Mouse (Mus musculus) intestine, embryonic 16.5 days (tissue): ENCODE data around the gene 0610010K14Rik. TPM values are rescaled to one million over a fixed set of nuclear protein-coding genes. Genes with fewer than 3 reads are reported as not detected.
A peak's percentile ranks its signal among the peaks of the same experiment; 100 is the strongest.

Experiments used
- ATAC-seq: fragments of 200-750 bp; cut with Nextera tagmentation; 2 replicates; pipeline ENCODE4 v1.8.0; 2017; ENCODE audit warnings: moderate TSS enrichment, moderate library complexity
- H3K27ac ChIP-seq: fragments of 300-500 bp; sonication (generic); 2 replicates; pipeline ENCODE4 v1.5.1; 2014; ENCODE audit warnings: mild to moderate bottlenecking, low read length
- H3K27me3 ChIP-seq: fragments of 300-500 bp; sonication (generic); replicated peaks from 2 replicates; pipeline ENCODE4 v1.6.1; 2014; ENCODE audit warnings: low read length, control low read depth, mixed read lengths; ENCODE audit not compliant: control insufficient read depth, insufficient read depth
- H3K36me3 ChIP-seq: fragments of 300-500 bp; sonication (generic); 2 replicates; pipeline ENCODE4 v1.6.1; 2014; ENCODE audit warnings: low read length, control low read depth; ENCODE audit not compliant: control insufficient read depth, insufficient read depth
- H3K4me1 ChIP-seq: fragments of 300-500 bp; sonication (generic); 2 replicates; pipeline ENCODE4 v1.6.1; 2014; ENCODE audit warnings: low read length, control low read depth, mixed read lengths; ENCODE audit not compliant: control insufficient read depth, insufficient read depth
- H3K4me2 ChIP-seq: fragments of 300-500 bp; sonication (generic); 2 replicates; pipeline ENCODE4 v1.6.1; 2014; ENCODE audit warnings: low read depth, low read length, control low read depth
- H3K4me3 ChIP-seq: fragments of 300-500 bp; sonication (generic); 2 replicates; pipeline ENCODE4 v1.5.1; 2014; ENCODE audit warnings: mild to moderate bottlenecking, low read length
- H3K9ac ChIP-seq: fragments of 300-500 bp; sonication (generic); 2 replicates; pipeline ENCODE4 v1.6.1; 2014; ENCODE audit warnings: low read depth, low read length
- H3K9me3 ChIP-seq: fragments of 300-500 bp; sonication (generic); 2 replicates; pipeline ENCODE4 v1.6.1; 2016; ENCODE audit warnings: low read length, control low read depth; ENCODE audit not compliant: control insufficient read depth
- WGBS: fragments of 180-500 bp; shearing (Covaris S2); extraction: QIAGEN DNeasy Blood & Tissue Kit; methylation state at CpG from one replicate; pipeline ENCODE4 v1.1.7; 2014; 5-methylcytosine and 5-hydroxymethylcytosine counted together
- polyA plus RNA-seq: library from polyadenylated mRNA; unstranded; fragments of >200 nt; fragmentation: Nextera tagmentation; extraction: Ambion mirVana; gene quantifications from 2 replicates; pipeline ENCODE4 v1.2.1, GENCODE M21; 2015

0610010K14Rik gene
- polyA plus RNA-seq, 1 experiment from 2014 or later = 129 TPM

DNA sequence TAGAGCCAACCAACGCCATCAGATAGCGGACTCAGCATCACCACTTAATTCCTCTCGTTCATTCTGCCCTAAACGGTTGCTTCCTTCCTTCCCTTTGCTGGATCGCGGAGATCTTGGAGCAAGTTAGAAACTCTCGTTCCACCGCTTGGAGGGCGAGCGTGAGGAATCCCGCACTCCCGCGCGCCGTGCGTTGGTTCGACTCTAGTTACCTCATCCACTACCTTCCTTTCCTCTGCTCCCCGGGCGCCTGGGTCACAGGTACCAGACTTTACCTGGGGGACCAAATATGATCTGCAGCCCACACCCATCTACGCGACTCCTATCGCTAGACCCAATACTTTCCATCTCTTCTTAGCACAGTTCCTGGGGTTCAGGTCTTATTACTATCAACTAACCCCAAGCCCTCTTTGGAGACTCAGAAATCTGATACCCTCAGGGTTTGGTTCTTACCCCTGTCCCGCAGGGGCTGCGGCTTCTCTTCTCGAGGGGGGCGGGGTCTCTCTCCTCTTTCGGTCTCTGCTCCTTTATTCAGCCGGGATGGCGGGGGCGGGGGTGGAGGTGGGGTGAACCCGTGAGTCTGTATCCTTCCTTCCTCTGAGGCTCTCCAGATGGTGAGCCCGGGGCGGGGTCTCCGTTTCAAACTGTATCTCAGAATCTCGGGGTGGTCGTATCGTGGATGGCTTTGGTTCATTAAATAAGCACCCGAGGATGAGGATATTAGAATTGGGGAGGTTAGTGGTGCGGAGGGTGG is 8.3 kb downstream of the 0610010K14Rik start, which contains the start of gene Bcl6b:
Gene Bcl6b, minus strand, starts transcription at position 539 of the 751 bp plus-strand sequence.
- Histone ChIP-seq H3K4me2 (peak within 1 kb of the TSS; percentile 70), H3K27me3 (peaks cover 19% of the 10 kb centered on the region; the same call in 1 of the 2 replicates), H3K36me3 (no peaks in the 10 kb centered on the region), H3K4me3 (peak within 1 kb of the TSS; percentile 49), H3K9ac (peak within 1 kb of the TSS; percentile 60), H3K27ac (peak within 1 kb of the TSS; percentile 59), H3K4me1 (peaks cover 35% of the 10 kb centered on the region), H3K9me3 (no peaks in the 10 kb centered on the region)
- no peak for ATAC-seq
- 2% methylated on average over 39 of the region's 39 CpGs for WGBS

GRCm38 (mm10) chr11:70228828-70229227 is 8.9 kb downstream of the 0610010K14Rik start:
- H3K4me1 ChIP-seq = peaks cover 35% of the 10 kb centered on the region
- H3K4me3 ChIP-seq = peak overlapping the region; percentile 49
- peak overlapping the region; percentile 49 for H3K27ac ChIP-seq
- peak overlapping the region; percentile 60; the same call in 1 of the 2 replicates for H3K9ac ChIP-seq
- no peaks in the 10 kb centered on the region for H3K9me3 ChIP-seq
- H3K27me3 ChIP-seq = peaks cover 19% of the 10 kb centered on the region; the same call in 1 of the 2 replicates
- no peaks in the 10 kb centered on the region for H3K36me3 ChIP-seq
- peak overlapping the region; percentile 70 for H3K4me2 ChIP-seq
- WGBS = 1% methylated on average over 19 of the region's 19 CpGs
- peak; percentile 45 for ATAC-seq

GRCm38 (mm10) chr11:70227661-70228245 is 10.0 kb downstream of the 0610010K14Rik start:
- H3K36me3 ChIP-seq = no peaks in the 10 kb centered on the region
- no peak for ATAC-seq
- H3K27me3 ChIP-seq = peaks cover 19% of the 10 kb centered on the region; the same call in 1 of the 2 replicates
- WGBS = 76% methylated on average over 4 of the region's 4 CpGs
- H3K4me2 ChIP-seq = peak overlapping the region; percentile 70
- H3K9ac ChIP-seq = no peak overlapping the region
- no peak overlapping the region; the same call in 1 of the 2 replicates for H3K27ac ChIP-seq
- no peaks in the 10 kb centered on the region for H3K9me3 ChIP-seq
- H3K4me3 ChIP-seq = peak overlapping the region; percentile 49
- peaks cover 37% of the 10 kb centered on the region for H3K4me1 ChIP-seq

DNA sequence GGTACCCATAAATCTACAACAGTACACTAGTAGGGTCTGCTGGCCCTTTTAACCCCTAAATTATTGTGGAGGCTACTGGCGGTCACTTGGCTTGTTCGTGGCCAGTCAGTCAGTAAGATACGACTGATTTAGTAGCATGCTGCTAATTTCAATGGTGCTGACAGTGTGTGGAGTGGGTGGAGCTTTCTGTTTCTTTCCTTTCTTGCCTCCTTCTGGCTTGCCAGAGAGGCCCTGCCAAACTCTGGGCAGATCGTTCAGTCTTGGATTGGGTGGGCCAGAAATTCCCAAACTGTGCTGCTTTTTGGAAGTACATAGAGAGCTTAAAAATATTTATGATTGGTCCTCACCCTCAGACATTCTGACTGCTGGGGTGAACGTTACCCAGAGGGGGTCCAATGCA is 10.6 kb downstream of the 0610010K14Rik start:
- Histone ChIP-seq H3K36me3 (no peaks in the 10 kb centered on the region), H3K9ac (peak overlapping the region; percentile 68; the same call in 1 of the 2 replicates), H3K27me3 (peaks cover 19% of the 10 kb centered on the region; the same call in 1 of the 2 replicates), H3K27ac (peak overlapping the region; percentile 46), H3K4me3 (peak overlapping the region; percentile 49), H3K4me1 (peaks cover 37% of the 10 kb centered on the region), H3K4me2 (peak overlapping the region; percentile 70), H3K9me3 (no peaks in the 10 kb centered on the region)
- 27% methylated on average over 5 of the region's 5 CpGs for WGBS
- no peak for ATAC-seq

- H3K4me3 ChIP-seq = peak overlapping the region; percentile 49
- ATAC-seq = peak; percentile 44; the same call in 1 of the 2 replicates
- no peaks in the 10 kb centered on the region for H3K9me3 ChIP-seq
- WGBS = 12% methylated on average over 18 of the region's 18 CpGs
- H3K27ac ChIP-seq = peak overlapping the region; percentile 46
- H3K4me2 ChIP-seq = peak overlapping the region; percentile 70
- peaks cover 19% of the 10 kb centered on the region; the same call in 1 of the 2 replicates for H3K27me3 ChIP-seq
- H3K9ac ChIP-seq = peak overlapping the region; percentile 68; the same call in 1 of the 2 replicates
- H3K4me1 ChIP-seq = peaks cover 35% of the 10 kb centered on the region
- H3K36me3 ChIP-seq = no peaks in the 10 kb centered on the region
Measured at GRCm38 (mm10) chr11:70226602-70226890, 11.2 kb downstream of the 0610010K14Rik start.

DNA sequence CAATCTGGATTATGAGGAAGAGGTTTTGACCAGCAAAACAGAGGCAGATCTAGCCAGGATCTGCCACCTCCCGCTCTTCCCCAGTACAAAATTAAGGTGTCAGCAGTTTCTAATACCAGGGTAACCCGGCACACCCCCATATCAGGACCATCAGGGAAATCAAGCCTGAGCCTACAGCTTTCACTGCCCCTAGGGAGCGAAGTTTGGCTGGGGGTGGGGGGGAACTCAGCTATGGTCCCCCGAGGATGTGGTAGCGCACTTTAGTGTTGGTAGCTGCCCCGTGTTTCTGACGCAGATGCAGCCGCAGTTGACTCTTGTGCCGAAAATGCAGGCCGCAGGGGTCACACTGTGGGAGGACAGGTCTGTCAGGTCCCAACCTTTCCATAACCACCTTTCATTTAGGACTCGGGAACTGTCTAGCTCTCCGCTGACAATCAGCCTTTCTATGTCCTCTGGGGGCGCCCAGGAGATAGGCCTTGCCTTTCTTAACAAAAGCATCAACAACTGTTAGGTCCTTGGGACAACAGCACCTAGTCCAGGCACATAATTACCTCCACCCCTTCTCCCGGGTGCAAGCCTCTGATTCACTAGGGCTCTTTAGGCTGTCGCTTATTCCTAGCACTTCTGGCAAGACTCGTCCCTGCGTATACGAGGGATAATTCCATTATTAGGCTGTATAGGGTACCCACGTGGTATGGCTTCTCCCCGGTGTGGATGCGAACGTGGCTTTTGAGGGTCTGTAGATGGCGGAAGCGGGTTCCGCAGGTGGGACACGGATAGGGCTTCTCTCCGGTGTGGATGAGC is 11.7 kb downstream of the 0610010K14Rik start:
- Histone ChIP-seq H3K4me2 (peak overlapping the region; percentile 70), H3K9me3 (no peaks in the 10 kb centered on the region), H3K9ac (peak overlapping the region; percentile 68), H3K4me3 (peak overlapping the region; percentile 49), H3K4me1 (peaks cover 35% of the 10 kb centered on the region), H3K27me3 (peaks cover 19% of the 10 kb centered on the region; the same call in 1 of the 2 replicates), H3K27ac (peak overlapping the region; percentile 81), H3K36me3 (no peaks in the 10 kb centered on the region)
- 24% methylated on average over 27 of the region's 27 CpGs for WGBS
- no peak for ATAC-seq

- Histone ChIP-seq H3K27ac (peak overlapping the region; percentile 65), H3K9me3 (no peaks in the 10 kb centered on the region), H3K4me3 (no peak overlapping the region; the same call in 1 of the 2 replicates), H3K36me3 (no peaks in the 10 kb centered on the region), H3K27me3 (peaks cover 12% of the 10 kb centered on the region; the same call in 1 of the 2 replicates), H3K4me2 (0 out of 2 replicates have a peak overlapping the region, but pooled peaks have one; percentile 10), H3K9ac (0 out of 2 replicates have a peak overlapping the region, but pooled peaks have one; percentile 10), H3K4me1 (peaks cover 31% of the 10 kb centered on the region)
- WGBS = 79% methylated on average over 9 of the region's 9 CpGs
- no peak for ATAC-seq
Measured at GRCm38 (mm10) chr11:70223724-70224123, 14.0 kb downstream of the 0610010K14Rik start.

DNA sequence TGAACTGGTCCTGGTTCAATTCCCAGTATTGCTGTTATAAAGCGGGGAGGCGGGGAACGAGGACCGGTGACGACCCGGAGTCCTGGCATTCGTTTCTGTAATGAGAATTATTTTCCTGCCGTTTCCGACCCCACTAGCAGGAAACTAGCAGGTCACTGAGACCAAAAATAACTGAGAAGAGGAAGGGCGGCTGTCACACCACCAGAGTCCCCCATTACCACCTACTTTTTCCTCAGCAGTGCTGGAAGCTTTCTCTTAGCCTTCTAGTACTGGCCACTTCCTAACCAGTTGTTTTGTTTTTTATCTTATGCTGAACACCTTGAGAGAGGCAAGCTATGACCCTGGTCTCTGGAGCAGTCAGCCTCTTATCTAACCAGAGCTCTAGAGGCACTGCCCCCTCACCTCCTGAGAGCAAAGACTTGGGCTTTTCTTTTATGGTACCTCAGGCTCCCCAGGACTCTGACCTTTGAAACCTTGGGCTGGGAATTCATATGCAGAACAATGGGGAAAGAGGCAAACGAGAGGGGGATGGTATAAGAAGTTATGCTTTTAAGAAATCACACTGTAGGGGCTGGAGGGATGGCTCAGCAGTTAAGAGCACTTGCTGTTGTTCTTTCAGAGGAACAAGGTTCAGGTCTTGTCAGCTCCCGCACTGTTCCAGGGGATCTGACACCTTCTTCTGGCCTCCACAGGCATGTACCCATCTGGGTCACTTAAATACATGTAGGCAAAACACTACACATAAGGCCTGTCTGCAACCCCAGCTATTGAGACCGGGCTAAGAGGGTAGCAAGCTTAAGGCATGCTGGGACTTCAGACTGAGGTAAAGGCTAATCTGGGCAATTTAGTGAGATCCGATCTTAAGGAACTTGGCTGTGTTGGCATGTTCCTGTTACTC is 15.9 kb downstream of the 0610010K14Rik start:
- Histone ChIP-seq H3K36me3 (no peaks in the 10 kb centered on the region), H3K27me3 (peaks cover 2% of the 10 kb centered on the region; the same call in 1 of the 2 replicates), H3K4me2 (peak overlapping the region; percentile 93), H3K9me3 (no peaks in the 10 kb centered on the region), H3K9ac (peak overlapping the region; percentile 83), H3K4me3 (peak overlapping the region; percentile 68), H3K4me1 (peaks cover 24% of the 10 kb centered on the region), H3K27ac (peak overlapping the region; percentile 94)
- ATAC-seq = peak; percentile 77
- WGBS = 9% methylated on average over 14 of the region's 14 CpGs
